Mouse (Mus musculus) bone marrow, adult 2 months (tissue): ENCODE data around the gene Slc5a3. TPM values are rescaled to one million over a fixed set of nuclear protein-coding genes. Genes with fewer than 3 reads are reported as not detected.

Source experiments
- H3K27ac ChIP-seq: fragments of 200-500 bp; 2 replicates; pipeline ENCODE4 v1.5.1; 2012; ENCODE audit warnings: low read depth, mild to moderate bottlenecking, control low read depth, inconsistent platforms, low read length; ENCODE audit not compliant: control insufficient read depth, poor library complexity, insufficient read depth
- H3K4me1 ChIP-seq: fragments of 200-500 bp; 2 replicates; pipeline ENCODE4 v1.6.1; 2011; ENCODE audit warnings: low read length; ENCODE audit not compliant: control insufficient read depth, insufficient read depth
- H3K4me3 ChIP-seq: fragments of 200-500 bp; replicated peaks from 2 replicates; pipeline ENCODE3; 2011; ENCODE audit warnings: mild to moderate bottlenecking, low read depth, low read length, control low read depth; ENCODE audit not compliant: control insufficient read depth
- CTCF ChIP-seq: fragments of 200-500 bp; IDR thresholded peaks from 2 replicates; pipeline ENCODE4 v1.5.1; 2011; ENCODE audit warnings: low read length, control low read depth; ENCODE audit not compliant: control insufficient read depth, insufficient read depth
- POLR2A ChIP-seq: fragments of 200-500 bp; IDR thresholded peaks from 2 replicates; pipeline ENCODE4 v1.6.1; 2011; ENCODE audit warnings: low read depth, mild to moderate bottlenecking, control low read depth, low read length, borderline replicate concordance; ENCODE audit not compliant: control insufficient read depth
- WGBS: fragments of 180-500 bp; shearing (Covaris S2); methylation state at CpG from one replicate; pipeline ENCODE4 v1.1.7; 2018; 5-methylcytosine and 5-hydroxymethylcytosine counted together
- polyA plus RNA-seq: library from polyadenylated mRNA; stranded (reverse); fragments of >200 nt; gene quantifications from 2 replicates; pipeline ENCODE4 v1.2.4, GENCODE M21; 2011; ENCODE audit warnings: low replicate concordance; ENCODE audit not compliant: missing spikeins, insufficient read depth, insufficient read length

Slc5a3 gene
- polyA plus RNA-seq, 1 experiment, result 3.9 TPM

DNA sequence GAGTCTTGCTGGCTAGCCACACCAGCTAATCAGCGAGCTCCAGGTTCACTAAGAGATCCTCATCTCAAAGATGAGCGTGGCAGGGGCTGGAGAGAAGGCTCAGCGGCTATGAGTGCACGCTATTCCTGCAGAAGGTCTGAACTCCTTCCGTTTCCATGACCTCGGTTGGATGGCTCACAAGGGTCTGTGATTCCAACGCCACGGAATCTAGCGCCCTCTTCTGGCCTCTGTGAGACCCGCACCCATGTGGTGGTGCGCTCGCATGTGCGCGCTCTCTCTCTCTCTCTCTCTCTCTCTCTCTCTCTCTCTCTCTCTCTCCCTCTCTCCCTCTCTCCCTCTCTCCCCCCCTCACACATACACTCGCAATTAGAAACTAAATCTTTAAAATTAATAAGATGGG lies 78.2 kb downstream of the Slc5a3 start:
- Histone ChIP-seq H3K4me1 (no peaks in the 10 kb centered on the region), H3K4me3 (no peak overlapping the region), H3K27ac (no peak overlapping the region)
- WGBS, result 87% methylated on average over 15 of the region's 15 CpGs
- 0 out of 2 replicates have a peak, but pooled peaks have one; percentile 10 for TF ChIP-seq CTCF
- TF ChIP-seq POLR2A, result no peak

Other genes starting within 250 kb of the Slc5a3 start
- 10.5 and 15.7 TPM in 2 replicates for gene Mrps6, start 52 bp upstream of the Slc5a3 start, polyA plus RNA-seq
- not detected in 2 replicates for gene Gm49711, start within 50 bp of the Slc5a3 start, polyA plus RNA-seq
- 0.59 TPM in 1 of 2 replicates, not detected in the other for gene Kcne2, start 234.1 kb downstream of the Slc5a3 start, polyA plus RNA-seq
- 42.2 and 64.0 TPM in 2 replicates for gene Smim11, start 243.0 kb downstream of the Slc5a3 start, polyA plus RNA-seq